Mouse (Mus musculus): ENCODE results near the gene Cadm4.
A peak's percentile ranks its signal among the peaks of the same experiment; 100 is the strongest.

GRCm38 (mm10) chr7:24500929-24501328, 19.1 kb downstream of the Cadm4 start:
- TF ChIP-seq CTCF (conservative IDR thresholded peaks at IDR 0.05; ENCODE audit: low read length) (peak; percentile 92), NANOG (IDR thresholded peaks at IDR 0.05; ENCODE audit: borderline replicate concordance, low read length) (no peak), POU5F1 (IDR thresholded peaks at IDR 0.05; ENCODE audit: borderline replicate concordance, low read length) (no peak)

Data from E14TG2a.4 (cell line).